Mouse (Mus musculus): ENCODE results near the gene Tmem236.

DNA sequence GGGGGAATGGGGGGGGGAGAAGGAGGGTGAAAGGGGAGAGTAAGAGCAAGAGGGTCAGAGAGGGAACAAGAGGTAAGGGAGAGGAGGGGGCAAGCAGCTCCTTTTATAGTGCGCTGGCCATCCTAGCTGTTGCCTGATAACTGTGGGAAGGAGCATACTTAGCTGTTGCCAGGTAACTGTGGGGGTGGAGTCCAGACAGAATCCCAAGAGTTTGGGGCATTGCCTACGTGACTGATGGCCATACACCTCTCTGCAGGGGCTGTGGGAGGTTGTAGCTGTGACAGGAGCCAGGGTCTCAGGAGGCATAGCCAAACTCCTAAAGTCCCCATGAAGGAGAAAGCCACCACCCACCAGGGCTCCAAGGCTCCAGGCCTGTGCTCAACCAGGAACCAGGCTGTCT is 34.3 kb upstream of the Tmem236 start:
- TF ChIP-seq CTCF (IDR thresholded peaks at IDR 0.05; ENCODE audit: borderline replicate concordance, control insufficient read depth, extremely low read depth, insufficient read depth, low read length, poor library complexity) (no peak), POLR2A (IDR thresholded peaks at IDR 0.05; ENCODE audit: control insufficient read depth, extremely low read depth, insufficient read depth, low read length, poor library complexity) (no peak)
